Mouse (Mus musculus) liver, postnatal 0 days (tissue): ENCODE measurements around the gene Sult2b1. TPM values are rescaled to one million over a fixed set of nuclear protein-coding genes. Genes with fewer than 3 reads are reported as not detected.

ENCODE experiments used
- ATAC-seq: fragments of 200-750 bp; cut with Nextera tagmentation; 2 replicates; pipeline ENCODE4 v1.8.0; 2017; ENCODE audit warnings: mild to moderate bottlenecking, moderate library complexity
- DNase-seq: peaks from one replicate; pipeline ENCODE4 v3.0.0-alpha.2; 2016
- H3K27ac ChIP-seq: fragments of 300-500 bp; sonication (generic); 2 replicates; pipeline ENCODE4 v1.5.1; 2014; ENCODE audit warnings: antibody characterized with exemption, moderate library complexity, mild to moderate bottlenecking, low read depth
- H3K27me3 ChIP-seq: fragments of 300-500 bp; sonication (generic); 2 replicates; pipeline ENCODE4 v1.6.1; 2014; ENCODE audit warnings: low read length, control low read depth, mixed read lengths; ENCODE audit not compliant: insufficient read depth
- H3K36me3 ChIP-seq: fragments of 300-500 bp; sonication (generic); replicated peaks from 2 replicates; pipeline ENCODE4 v1.6.1; 2014; ENCODE audit warnings: mild to moderate bottlenecking, control low read depth, low read length, moderate library complexity, mixed read lengths; ENCODE audit not compliant: insufficient read depth
- H3K4me1 ChIP-seq: fragments of 300-500 bp; sonication (generic); 2 replicates; pipeline ENCODE4 v1.6.1; 2014; ENCODE audit warnings: antibody characterized with exemption, mild to moderate bottlenecking, control low read depth; ENCODE audit not compliant: insufficient read depth
- H3K4me2 ChIP-seq: fragments of 300-500 bp; sonication (generic); 2 replicates; pipeline ENCODE4 v1.6.1; 2014; ENCODE audit warnings: low read depth, mild to moderate bottlenecking, low read length, moderate library complexity, mixed read lengths
- H3K4me3 ChIP-seq: fragments of 300-500 bp; sonication (generic); 2 replicates; pipeline ENCODE4 v1.5.1; 2014; ENCODE audit warnings: low read depth, low read length
- H3K9ac ChIP-seq: fragments of 300-500 bp; sonication (generic); replicated peaks from 2 replicates; pipeline ENCODE4 v1.6.1; 2014; ENCODE audit warnings: mild to moderate bottlenecking, moderate library complexity
- H3K9me3 ChIP-seq: fragments of 300-500 bp; sonication (generic); 2 replicates; pipeline ENCODE4 v1.6.1; 2016; ENCODE audit warnings: mild to moderate bottlenecking, control low read depth, low read length, mixed read lengths
- CTCF ChIP-seq: sonication (generic); IDR thresholded peaks from 2 replicates; pipeline ENCODE4 v1.5.1; 2016; ENCODE audit warnings: antibody characterized with exemption, low read depth
- EP300 ChIP-seq: IDR thresholded peaks from 2 replicates; pipeline ENCODE4 v1.6.1; 2016; ENCODE audit warnings: antibody characterized with exemption, low read depth, mild to moderate bottlenecking
- WGBS: fragments of 180-500 bp; shearing (Covaris S2); extraction: QIAGEN DNeasy Blood & Tissue Kit; methylation state at CpG from one replicate; pipeline ENCODE4 v1.1.7; 2014; ENCODE audit not compliant: insufficient replicate concordance; 5-methylcytosine and 5-hydroxymethylcytosine counted together
- polyA plus RNA-seq: library from polyadenylated mRNA; unstranded; fragments of >200 nt; fragmentation: Nextera tagmentation; extraction: Ambion mirVana; gene quantifications from 2 replicates; pipeline ENCODE4 v1.2.1, GENCODE M21; 2015

The Sult2b1 gene
- polyA plus RNA-seq, 1 experiment from 2014 or later: 0.26 TPM

GRCm38 (mm10) chr7:45815323-45815983, 31.0 kb upstream of the Sult2b1 start:
- 73% methylated on average over 10 of the region's 10 CpGs for WGBS
- Histone ChIP-seq H3K4me2 (peak overlapping the region; percentile 66; the same call in 1 of the 2 replicates), H3K9ac (no peak overlapping the region), H3K27me3 (0 out of 2 replicates have a peak, but pooled peaks cover 2% of the 10 kb centered on the region), H3K36me3 (peaks cover 22% of the 10 kb centered on the region), H3K4me1 (peaks cover 12% of the 10 kb centered on the region), H3K9me3 (no peaks in the 10 kb centered on the region), H3K27ac (no peak overlapping the region), H3K4me3 (no peak overlapping the region)
- ATAC-seq (no peak), DNase-seq (no peak)
- TF ChIP-seq EP300 (no peak), CTCF (no peak)

GRCm38 (mm10) chr7:45814841-45815240, 30.4 kb upstream of the Sult2b1 start:
- Histone ChIP-seq H3K27ac (no peak overlapping the region), H3K36me3 (peaks cover 28% of the 10 kb centered on the region), H3K27me3 (0 out of 2 replicates have a peak, but pooled peaks cover under 1% of the 10 kb centered on the region), H3K9me3 (no peaks in the 10 kb centered on the region), H3K9ac (no peak overlapping the region), H3K4me1 (peaks cover 12% of the 10 kb centered on the region), H3K4me3 (peak overlapping the region; percentile 28), H3K4me2 (peak overlapping the region; percentile 66)
- TF ChIP-seq CTCF (no peak), EP300 (no peak)
- ATAC-seq: no peak
- DNase-seq: no peak
- 9% methylated on average over 5 of the region's 5 CpGs for WGBS

GRCm38 (mm10) chr7:45813787-45814779, 29.6 kb upstream of the Sult2b1 start, which contains the start of gene Cyth2:
Gene Cyth2 (minus strand): TSS chr7:45814581.
- WGBS: under 1% methylated on average over 46 of the region's 92 CpGs
- peak; percentile 99 for ATAC-seq
- H3K9ac ChIP-seq: peak within 1 kb of the TSS; percentile 98
- H3K9me3 ChIP-seq: no peaks in the 10 kb centered on the region
- H3K27ac ChIP-seq: peak within 1 kb of the TSS; percentile 98
- TF ChIP-seq CTCF: no peak
- TF ChIP-seq EP300: no peak
- H3K4me1 ChIP-seq: peaks cover 12% of the 10 kb centered on the region
- peak; percentile 98 for DNase-seq
- H3K27me3 ChIP-seq: no peaks in the 10 kb centered on the region
- H3K4me2 ChIP-seq: peak within 1 kb of the TSS; percentile 91
- H3K36me3 ChIP-seq: peaks cover 36% of the 10 kb centered on the region
- peak within 1 kb of the TSS; percentile 96 for H3K4me3 ChIP-seq

- H3K9me3 ChIP-seq: no peaks in the 10 kb centered on the region
- 92% methylated on average over 8 of the region's 8 CpGs for WGBS
- H3K27ac ChIP-seq: no peak overlapping the region
- TF ChIP-seq EP300: no peak
- TF ChIP-seq CTCF: no peak
- H3K9ac ChIP-seq: peak overlapping the region; percentile 98; the same call in 1 of the 2 replicates
- DNase-seq (no peak), ATAC-seq (no peak)
- H3K36me3 ChIP-seq: peaks cover 47% of the 10 kb centered on the region
- no peaks in the 10 kb centered on the region for H3K27me3 ChIP-seq
- peak overlapping the region; percentile 91 for H3K4me2 ChIP-seq
- H3K4me1 ChIP-seq: peaks cover 12% of the 10 kb centered on the region
- peak overlapping the region; percentile 96; the same call in 1 of the 2 replicates for H3K4me3 ChIP-seq
Measured at GRCm38 (mm10) chr7:45812921-45813320, 28.5 kb upstream of the Sult2b1 start.

- ATAC-seq (no peak), DNase-seq (no peak)
- H3K4me3 ChIP-seq: no peak overlapping the region
- TF ChIP-seq EP300 (no peak), CTCF (no peak)
- no peak overlapping the region for H3K9ac ChIP-seq
- H3K36me3 ChIP-seq: peaks cover 58% of the 10 kb centered on the region
- H3K4me1 ChIP-seq: peaks cover 9% of the 10 kb centered on the region
- no peaks in the 10 kb centered on the region for H3K27me3 ChIP-seq
- no peaks in the 10 kb centered on the region for H3K9me3 ChIP-seq
- no peak overlapping the region for H3K4me2 ChIP-seq
- no peak overlapping the region for H3K27ac ChIP-seq
- WGBS: 88% methylated on average over 14 of the region's 14 CpGs
Measured at GRCm38 (mm10) chr7:45809276-45810075, 25.0 kb upstream of the Sult2b1 start.
